Mouse (Mus musculus): ENCODE measurements around the gene Srp54c. TPM values are rescaled to one million over a fixed set of nuclear protein-coding genes. Genes with fewer than 3 reads are reported as not detected.

Srp54c gene
- polyA plus RNA-seq (2012; ENCODE audit: low replicate concordance), result 0.19 and 1.2 TPM in 2 replicates

DNA sequence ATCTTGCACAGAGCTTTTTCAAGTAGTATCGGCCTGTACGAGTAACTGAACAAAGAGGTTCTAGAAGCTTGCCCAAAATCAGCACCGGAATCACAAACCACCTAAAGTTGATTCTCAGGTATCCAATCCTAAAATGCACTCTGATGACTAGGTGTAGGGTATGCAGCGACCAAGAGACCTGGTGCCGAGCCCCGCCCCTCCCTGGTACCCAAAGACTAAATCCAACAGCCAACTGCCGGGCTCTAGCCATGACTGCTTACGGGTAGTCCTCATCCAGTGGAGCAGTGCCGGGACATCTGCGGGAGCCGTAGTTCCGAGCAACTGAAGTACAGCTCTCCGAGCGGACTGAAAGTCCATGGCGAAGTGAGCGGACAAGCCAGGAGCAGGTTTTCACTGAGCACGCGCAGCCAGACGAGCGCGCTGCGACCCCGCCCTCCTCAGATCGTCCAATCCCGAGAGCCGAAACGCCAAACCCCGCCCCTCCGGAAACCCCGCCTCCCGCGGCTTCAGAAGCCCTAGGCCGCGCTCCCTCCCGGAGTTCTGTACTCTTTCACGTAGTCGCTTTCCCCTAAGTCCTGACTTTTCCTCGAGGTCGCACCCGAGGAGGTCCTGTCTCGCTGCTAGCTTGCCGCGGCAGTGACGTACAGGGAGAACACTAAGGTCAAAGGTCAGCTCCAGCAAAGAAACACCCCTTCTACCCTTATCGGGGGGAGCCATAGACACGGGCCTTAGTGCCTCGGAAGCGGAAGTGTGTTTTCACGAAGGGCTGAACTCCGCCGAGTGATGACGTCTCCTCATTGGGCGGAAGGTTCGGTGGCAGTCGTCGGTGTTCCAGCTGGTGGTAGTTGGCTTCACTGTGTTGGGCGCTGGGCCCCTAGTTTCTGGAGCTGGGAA is at the start of gene Srp54c:
TSS of gene Srp54c (plus strand) at position 543 of the 894 bp plus-strand sequence.

DNA sequence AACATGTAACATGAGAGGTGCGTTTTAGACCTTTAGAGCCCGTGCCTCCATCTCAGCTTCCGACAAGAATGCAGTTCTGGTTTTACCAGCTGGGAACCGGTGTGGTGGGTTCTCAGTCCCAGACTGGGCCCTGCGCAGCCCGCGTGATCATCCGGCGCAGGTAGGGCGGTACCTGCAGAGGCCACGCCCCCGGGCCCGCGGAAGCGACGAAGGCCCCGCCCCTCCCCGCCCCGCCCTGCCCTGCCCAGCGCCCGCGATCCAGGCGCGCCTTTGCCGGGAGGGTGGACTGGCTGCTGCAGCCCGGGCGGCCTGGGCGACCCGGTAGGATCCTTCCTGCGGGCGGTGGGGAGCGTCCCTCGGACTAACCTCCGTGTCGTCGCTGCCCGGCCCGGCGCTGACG is 30.7 kb upstream of the Srp54c start, which contains the start of gene 1700047I17Rik2:
TSS of gene 1700047I17Rik2 (plus strand) at position 287 of the 400 bp plus-strand sequence.

DNA sequence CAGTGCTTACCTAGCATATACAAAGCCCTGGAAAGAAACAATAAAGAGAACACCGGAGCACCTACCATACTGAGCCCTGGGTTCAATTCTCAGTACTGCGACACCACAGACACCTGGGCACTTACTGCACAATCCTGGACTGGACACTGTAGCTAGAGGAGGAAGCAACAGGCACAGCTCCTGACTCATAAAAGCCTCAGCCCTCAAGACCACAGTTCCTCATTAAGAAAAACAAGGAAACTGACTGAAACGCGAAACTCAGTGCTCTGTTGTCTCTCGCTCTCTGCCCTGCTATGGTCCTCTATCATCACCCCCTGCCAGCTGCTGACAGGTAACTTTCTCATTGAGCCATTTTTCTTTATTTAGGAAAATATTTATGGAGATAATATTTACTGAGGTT is 69.4 kb downstream of the Srp54c start, which contains the start of gene 1110008L16Rik:
TSS of gene 1110008L16Rik (plus strand) at position 242 of the 400 bp plus-strand sequence.

DNA sequence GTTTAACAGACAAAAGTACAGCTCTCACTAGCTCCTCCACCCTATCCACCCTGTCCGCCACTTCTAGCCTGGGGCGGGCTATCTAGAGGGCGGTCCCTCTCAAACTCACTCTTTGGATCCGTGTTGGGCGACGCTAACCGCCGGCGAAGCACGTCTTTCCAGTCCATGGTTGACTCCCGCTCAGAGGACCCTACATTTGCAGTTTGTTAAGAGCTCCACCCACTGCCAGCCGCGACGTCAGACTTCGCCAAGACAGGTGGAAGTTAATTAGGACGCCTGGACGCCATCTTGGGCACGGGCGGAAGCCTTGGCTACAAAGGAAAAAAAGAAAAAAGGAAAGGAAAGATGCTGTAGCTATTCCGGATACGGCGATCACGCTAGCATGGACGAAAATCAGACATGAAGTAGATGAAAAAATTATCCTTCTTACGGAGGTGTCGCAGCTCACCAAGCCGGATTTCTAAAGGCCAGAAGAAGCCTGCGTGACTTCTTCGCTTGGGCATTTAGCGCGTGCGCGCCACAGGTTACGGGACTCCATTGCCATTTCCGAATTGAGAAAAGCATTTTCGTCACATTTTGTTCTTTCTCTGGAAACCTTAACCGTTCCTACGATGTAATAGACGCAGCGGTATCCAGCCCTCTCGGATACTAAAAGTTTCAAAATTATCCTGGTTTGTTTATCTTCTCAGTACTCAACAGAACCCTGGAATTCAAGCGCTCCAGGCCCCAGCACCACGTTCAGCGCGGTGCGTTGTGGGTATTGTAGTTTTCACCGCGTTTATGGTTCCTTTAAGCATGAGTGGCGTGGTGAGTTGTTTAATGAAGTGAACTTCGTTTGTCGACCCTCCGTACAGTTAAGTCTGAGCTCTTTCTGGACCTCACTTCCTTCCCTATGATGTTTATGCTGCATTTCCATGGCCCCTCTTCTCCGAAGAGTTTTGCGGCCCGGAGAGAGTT is 72.8 kb downstream of the Srp54c start, which contains the start of gene Ppp2r3c:
TSS of gene Ppp2r3c (minus strand) at position 514 of the 957 bp plus-strand sequence.

Other genes starting within 250 kb of the Srp54c start
- gene Gm20403, start 243.6 kb upstream of the Srp54c start, polyA plus RNA-seq (2012; ENCODE audit: low replicate concordance), result 3.3 and 12.3 TPM in 2 replicates
- gene Baz1a, start 215.8 kb upstream of the Srp54c start, polyA plus RNA-seq (2012; ENCODE audit: low replicate concordance), result 35.4 and 44.5 TPM in 2 replicates
- 0.66 TPM in 1 of 2 replicates, not detected in the other for gene 2700097O09Rik, start 150.1 kb upstream of the Srp54c start, polyA plus RNA-seq (2012; ENCODE audit: low replicate concordance)
- 0.61 and 2.4 TPM in 2 replicates for gene Srp54a, start 149.9 kb upstream of the Srp54c start, polyA plus RNA-seq (2012; ENCODE audit: low replicate concordance)
- gene Fam177a, start 105.7 kb upstream of the Srp54c start, polyA plus RNA-seq (2012; ENCODE audit: low replicate concordance), result 2.0 and 3.1 TPM in 2 replicates
- gene Srp54b, start 75.1 kb upstream of the Srp54c start, polyA plus RNA-seq (2012; ENCODE audit: low replicate concordance), result 17.1 and 126 TPM in 2 replicates
- gene 1700047I17Rik2, start 30.6 kb upstream of the Srp54c start, polyA plus RNA-seq (2012; ENCODE audit: low replicate concordance), result not detected in 2 replicates
- 1.1 TPM in 2 replicates for gene 1110008L16Rik, start 69.4 kb downstream of the Srp54c start, polyA plus RNA-seq (2012; ENCODE audit: low replicate concordance)
- 0.08 and 1.1 TPM in 2 replicates for gene Ppp2r3c, start 72.8 kb downstream of the Srp54c start, polyA plus RNA-seq (2012; ENCODE audit: low replicate concordance)
- gene Psma6, start 154.1 kb downstream of the Srp54c start, polyA plus RNA-seq (2012; ENCODE audit: low replicate concordance), result 6.5 and 17.6 TPM in 2 replicates